Mouse (Mus musculus) bone marrow, adult 2 months (tissue): ENCODE measurements around the gene Slc6a4.

Experiments
- CTCF ChIP-seq: fragments of 200-500 bp; IDR thresholded peaks from 2 replicates; pipeline ENCODE4 v1.5.1; 2011; ENCODE audit warnings: low read length, control low read depth; ENCODE audit not compliant: control insufficient read depth, insufficient read depth
- POLR2A ChIP-seq: fragments of 200-500 bp; IDR thresholded peaks from 2 replicates; pipeline ENCODE4 v1.6.1; 2011; ENCODE audit warnings: low read depth, mild to moderate bottlenecking, control low read depth, low read length, borderline replicate concordance; ENCODE audit not compliant: control insufficient read depth

DNA sequence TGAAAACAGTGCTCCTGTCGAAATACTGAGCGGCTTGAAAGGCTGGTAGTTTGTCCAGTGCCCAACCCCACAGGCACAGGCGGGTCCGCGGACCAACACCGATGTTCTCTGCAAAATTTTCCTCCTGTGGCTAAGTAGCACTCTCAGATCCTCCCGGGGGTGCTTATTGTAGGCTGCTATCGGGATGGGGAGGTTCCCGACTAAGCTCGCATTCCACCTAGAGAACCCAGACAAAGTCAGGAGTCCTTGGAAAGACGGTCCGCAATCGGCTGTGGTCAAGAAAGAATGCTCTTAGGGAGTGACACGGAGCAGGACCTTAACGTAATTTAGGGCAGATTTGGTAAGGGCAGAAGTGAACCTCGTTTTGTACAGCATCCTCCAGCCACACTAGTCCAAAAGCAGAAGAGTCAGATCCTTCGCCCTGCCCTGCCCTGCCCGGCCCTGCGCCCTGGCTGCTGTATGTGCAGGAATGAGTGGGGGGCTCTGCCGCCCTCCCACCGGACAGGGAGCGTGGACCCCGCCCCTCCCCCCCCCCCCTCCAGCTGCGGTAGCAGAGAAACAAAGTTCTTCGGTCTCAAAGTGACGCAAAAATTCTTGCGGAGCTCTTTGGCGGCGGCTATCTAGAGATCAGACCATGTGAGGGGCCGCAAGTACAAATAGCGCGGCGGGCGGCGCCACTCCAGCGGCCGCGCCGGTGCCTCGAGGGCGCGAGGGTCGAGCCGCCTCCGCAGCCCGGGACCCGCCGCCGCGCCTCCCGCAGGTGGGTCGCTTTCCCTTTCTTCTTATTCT lies at the start of gene Slc6a4:
- TF ChIP-seq POLR2A, result no peak
- no peak for TF ChIP-seq CTCF
